Mouse (Mus musculus) stomach, embryonic 15.5 days (tissue): ENCODE results near the gene Gzme. TPM values are rescaled to one million over a fixed set of nuclear protein-coding genes. Genes with fewer than 3 reads are reported as not detected.
"Not testable (repeated sequence)": the region's sequence is repeated elsewhere in the genome, so short reads cannot be mapped to it uniquely, and the experiment has no call there.

Experiments
- ATAC-seq: fragments of 200-750 bp; cut with Nextera tagmentation; 2 replicates; pipeline ENCODE4 v1.8.0; 2017; ENCODE audit warnings: low read depth, moderate number of reproducible peaks, moderate TSS enrichment; ENCODE audit not compliant: insufficient read depth, low FRiP score
- H3K27ac ChIP-seq: fragments of 300-500 bp; sonication (generic); 2 replicates; pipeline ENCODE4 v1.5.1; 2015; ENCODE audit warnings: mild to moderate bottlenecking, inconsistent platforms
- H3K27me3 ChIP-seq: fragments of 300-500 bp; sonication (generic); replicated peaks from 2 replicates; pipeline ENCODE4 v1.6.1; 2015; ENCODE audit warnings: inconsistent platforms
- H3K36me3 ChIP-seq: fragments of 300-500 bp; sonication (generic); 2 replicates; pipeline ENCODE4 v1.6.1; 2015; ENCODE audit warnings: inconsistent platforms
- H3K4me1 ChIP-seq: fragments of 300-500 bp; sonication (generic); 2 replicates; pipeline ENCODE4 v1.6.1; 2015; ENCODE audit warnings: inconsistent platforms
- H3K4me2 ChIP-seq: fragments of 300-500 bp; sonication (generic); 2 replicates; pipeline ENCODE4 v1.6.1; 2015; ENCODE audit warnings: mild to moderate bottlenecking, inconsistent platforms
- H3K4me3 ChIP-seq: fragments of 300-500 bp; sonication (generic); replicated peaks from 2 replicates; pipeline ENCODE4 v1.5.1; 2015; ENCODE audit warnings: inconsistent platforms
- H3K9ac ChIP-seq: fragments of 300-500 bp; sonication (generic); 2 replicates; pipeline ENCODE4 v1.6.1; 2015; ENCODE audit warnings: inconsistent platforms
- H3K9me3 ChIP-seq: fragments of 300-500 bp; sonication (generic); 2 replicates; pipeline ENCODE4 v1.6.1; 2016; ENCODE audit warnings: inconsistent platforms
- WGBS: fragments of 180-500 bp; shearing (Covaris S2); methylation state at CpG from one replicate; pipeline ENCODE4 v1.1.7; 2015; 5-methylcytosine and 5-hydroxymethylcytosine counted together
- polyA plus RNA-seq: library from polyadenylated mRNA; unstranded; fragments of >200 nt; fragmentation: Nextera tagmentation; extraction: Ambion mirVana; gene quantifications from 2 replicates; pipeline ENCODE4 v1.2.1, GENCODE M21; 2015

Gene Gzme
- polyA plus RNA-seq: not detected in 2 replicates

DNA sequence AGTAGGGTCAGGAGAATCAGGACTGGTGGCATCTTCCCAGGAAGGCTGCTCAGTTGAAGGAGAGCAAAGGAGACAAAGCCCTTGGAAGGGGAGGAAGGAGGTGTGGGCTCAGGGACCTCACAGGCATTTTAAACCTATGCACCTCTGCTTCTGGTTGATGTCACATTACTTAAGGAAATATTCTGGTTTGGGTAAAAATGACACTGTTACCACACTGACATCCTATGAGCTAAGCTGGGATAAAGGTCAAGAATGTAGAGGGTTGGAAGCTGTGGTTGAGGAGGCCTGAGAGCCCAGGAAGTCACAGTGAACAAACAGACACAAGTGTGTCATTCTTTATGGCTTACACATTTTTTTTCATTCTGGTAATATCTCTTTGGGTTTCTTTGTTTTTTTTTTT lies at the start of gene Gzme:
Gzme (minus strand) TSS at position 101 of the 400 bp plus-strand sequence.
- Histone ChIP-seq H3K9ac (no peak within 1 kb of the TSS), H3K4me1 (no peaks in the 10 kb centered on the region), H3K36me3 (no peaks in the 10 kb centered on the region), H3K27me3 (no peaks in the 10 kb centered on the region), H3K4me3 (no peak within 1 kb of the TSS), H3K4me2 (no peak within 1 kb of the TSS), H3K27ac (no peak within 1 kb of the TSS), H3K9me3 (no peaks in the 10 kb centered on the region)
- ATAC-seq: no peak

DNA sequence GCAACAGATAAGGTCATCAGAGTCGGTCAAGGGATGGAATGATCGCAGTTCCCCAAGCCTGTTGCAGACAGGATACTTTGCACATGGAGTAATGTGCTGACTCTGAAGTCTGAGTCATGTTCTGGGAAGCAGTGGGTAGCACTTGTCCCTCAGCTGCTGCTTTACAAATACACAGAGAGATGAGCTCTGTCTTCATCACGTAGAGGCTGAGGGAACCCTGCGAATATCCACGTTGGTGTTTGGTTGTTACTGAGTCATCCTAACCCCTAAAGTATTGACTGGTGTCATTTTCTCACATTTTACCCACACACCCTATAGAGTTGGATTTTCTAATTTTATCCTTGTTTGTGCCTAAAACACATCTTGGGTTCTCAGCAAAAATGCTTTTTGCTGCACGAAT lies 47.6 kb upstream of the Gzme start:
- ATAC-seq: no peak
- no peaks in the 10 kb centered on the region for H3K36me3 ChIP-seq
- H3K4me1 ChIP-seq: no peaks in the 10 kb centered on the region
- H3K4me2 ChIP-seq: no peak overlapping the region
- no peak overlapping the region for H3K27ac ChIP-seq
- H3K27me3 ChIP-seq: no peaks in the 10 kb centered on the region
- no peak overlapping the region for H3K9ac ChIP-seq
- 61% methylated on average over 6 of the region's 6 CpGs for WGBS
- H3K9me3 ChIP-seq: no peaks in the 10 kb centered on the region
- H3K4me3 ChIP-seq: no peak overlapping the region

DNA sequence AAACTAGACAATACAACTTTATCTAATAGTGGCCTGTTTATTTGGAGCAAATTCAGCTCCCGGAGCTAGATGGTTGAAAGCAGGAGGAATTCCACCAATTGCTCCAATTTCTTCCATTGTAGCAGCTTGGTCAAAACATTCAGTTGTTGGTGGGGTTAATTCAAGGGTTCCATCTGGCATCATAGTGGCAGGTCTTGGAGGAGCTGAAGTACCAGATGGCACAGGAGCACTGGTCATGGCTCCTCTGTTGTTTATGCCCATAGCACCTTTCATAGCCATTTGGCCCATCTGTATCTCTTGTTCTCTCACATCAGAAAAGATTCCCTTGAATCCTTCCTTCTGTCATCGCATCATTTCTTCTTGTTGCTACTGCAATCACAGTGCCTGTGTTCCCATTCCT lies 41.7 kb upstream of the Gzme start:
- H3K36me3 ChIP-seq: no peaks in the 10 kb centered on the region
- no peak overlapping the region for H3K4me2 ChIP-seq
- H3K27ac ChIP-seq: no peak overlapping the region
- H3K27me3 ChIP-seq: no peaks in the 10 kb centered on the region
- H3K4me3 ChIP-seq: no peak overlapping the region
- no peak for ATAC-seq
- H3K4me1 ChIP-seq: no peaks in the 10 kb centered on the region
- H3K9me3 ChIP-seq: no peaks in the 10 kb centered on the region
- WGBS: 77% methylated on average over 2 of the region's 2 CpGs
- no peak overlapping the region for H3K9ac ChIP-seq

DNA sequence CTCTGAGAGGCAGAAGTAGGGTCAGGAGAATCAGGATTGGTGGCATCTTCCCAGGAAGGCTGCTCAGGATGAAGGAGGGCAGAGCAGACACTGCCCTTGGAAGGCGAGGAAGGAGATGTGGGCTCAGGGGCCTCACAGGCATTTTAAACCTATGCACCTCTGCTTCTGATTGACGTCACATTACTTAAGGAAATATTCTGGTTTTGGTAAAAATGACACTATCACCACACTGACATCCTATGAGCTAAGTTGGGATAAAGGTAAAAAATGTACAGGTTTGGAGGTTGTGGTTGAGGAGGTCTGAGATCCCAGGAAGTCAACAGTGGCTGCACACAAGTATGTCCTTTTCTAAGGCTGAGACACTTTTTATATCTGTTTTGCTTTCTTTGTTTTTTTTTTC lies 39.1 kb upstream of the Gzme start, which contains the start of gene Gzmg:
Gzmg (minus strand) TSS at position 101 of the 400 bp plus-strand sequence.
- H3K36me3 ChIP-seq, H3K4me1 ChIP-seq, H3K4me2 ChIP-seq, H3K27me3 ChIP-seq, H3K4me3 ChIP-seq, H3K9ac ChIP-seq, H3K9me3 ChIP-seq, ATAC-seq, H3K27ac ChIP-seq: not testable (repeated sequence)
- 84% methylated on average over 2 of the region's 2 CpGs for WGBS

DNA sequence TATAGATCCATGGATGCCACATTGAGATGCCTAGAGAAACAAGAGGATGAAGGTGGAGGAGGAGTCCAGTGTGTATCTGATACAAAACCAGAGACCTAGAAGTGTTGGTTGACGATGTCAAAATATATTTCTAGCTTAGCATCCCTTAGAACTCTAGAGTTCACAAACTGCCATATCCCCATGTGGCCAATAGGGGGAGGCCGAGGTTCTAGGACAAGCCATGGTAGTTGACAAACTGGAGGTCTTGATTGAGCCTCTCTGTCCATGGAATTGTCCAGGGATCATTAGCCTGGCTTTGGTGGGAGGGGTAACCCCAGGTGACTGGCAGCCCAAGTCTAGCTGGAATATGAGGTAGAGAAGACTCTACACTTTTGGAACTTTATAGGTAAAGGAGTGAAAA lies 34.9 kb upstream of the Gzme start:
- H3K36me3 ChIP-seq: no peaks in the 10 kb centered on the region
- ATAC-seq: no peak
- no peaks in the 10 kb centered on the region for H3K27me3 ChIP-seq

DNA sequence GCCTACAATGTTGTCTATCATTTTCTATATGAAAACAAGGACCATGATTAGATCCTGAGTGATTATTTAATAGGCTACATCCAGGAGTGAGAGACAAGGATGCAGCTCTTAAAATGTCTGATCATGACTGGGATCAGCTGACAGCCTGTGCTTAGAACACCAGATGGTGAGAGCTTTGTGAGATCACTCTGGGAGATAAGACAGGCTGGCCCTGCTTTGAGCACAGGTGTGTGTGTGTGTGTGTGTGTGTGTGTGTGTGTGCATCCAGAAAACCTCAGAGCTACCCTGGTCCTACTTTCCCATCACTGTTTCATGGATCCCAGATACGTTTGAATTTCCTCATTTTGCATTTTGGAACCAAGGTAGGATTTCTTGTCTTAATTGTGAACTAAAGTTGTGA lies 13.2 kb upstream of the Gzme start:
- 62% methylated on average over 1 of the region's 1 CpGs for WGBS
- not testable (repeated sequence) for ATAC-seq, H3K4me3 ChIP-seq, H3K9ac ChIP-seq, H3K9me3 ChIP-seq, H3K36me3 ChIP-seq, H3K27ac ChIP-seq, H3K4me1 ChIP-seq, H3K4me2 ChIP-seq, H3K27me3 ChIP-seq

More for the DNA sequence above, 34.9 kb upstream of the Gzme start:
- H3K9ac ChIP-seq: no peak overlapping the region
- WGBS: 53% methylated on average over 2 of the region's 2 CpGs
- no peak overlapping the region for H3K4me2 ChIP-seq
- H3K27ac ChIP-seq: no peak overlapping the region
- no peaks in the 10 kb centered on the region for H3K4me1 ChIP-seq
- no peak overlapping the region for H3K4me3 ChIP-seq
- no peaks in the 10 kb centered on the region for H3K9me3 ChIP-seq

DNA sequence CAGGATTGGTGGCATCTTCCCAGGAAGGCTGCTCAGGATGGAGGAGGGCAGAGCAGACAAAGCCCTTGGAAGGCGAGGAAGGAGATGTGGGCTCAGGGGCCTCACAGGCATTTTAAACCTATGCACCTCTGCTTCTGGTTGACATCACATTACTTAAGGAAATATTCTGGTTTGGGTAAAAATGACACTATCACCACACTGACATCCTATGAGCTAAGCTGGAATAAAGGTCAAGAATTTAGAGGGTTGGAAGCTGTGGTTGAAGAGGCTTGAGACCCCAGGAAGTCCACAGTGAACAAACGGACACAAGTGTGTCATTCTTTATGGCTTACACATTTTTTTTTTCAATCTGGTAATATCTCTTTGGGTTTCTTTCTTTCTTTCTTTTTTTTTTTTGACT lies 12.1 kb upstream of the Gzme start, which contains the start of gene Gzmd:
Gzmd (minus strand) TSS at position 101 of the 400 bp plus-strand sequence.
- H3K9ac ChIP-seq, H3K9me3 ChIP-seq, H3K36me3 ChIP-seq, H3K4me2 ChIP-seq, H3K4me1 ChIP-seq, H3K4me3 ChIP-seq, H3K27ac ChIP-seq, H3K27me3 ChIP-seq, ATAC-seq: not testable (repeated sequence)
- WGBS: 79% methylated on average over 2 of the region's 2 CpGs

DNA sequence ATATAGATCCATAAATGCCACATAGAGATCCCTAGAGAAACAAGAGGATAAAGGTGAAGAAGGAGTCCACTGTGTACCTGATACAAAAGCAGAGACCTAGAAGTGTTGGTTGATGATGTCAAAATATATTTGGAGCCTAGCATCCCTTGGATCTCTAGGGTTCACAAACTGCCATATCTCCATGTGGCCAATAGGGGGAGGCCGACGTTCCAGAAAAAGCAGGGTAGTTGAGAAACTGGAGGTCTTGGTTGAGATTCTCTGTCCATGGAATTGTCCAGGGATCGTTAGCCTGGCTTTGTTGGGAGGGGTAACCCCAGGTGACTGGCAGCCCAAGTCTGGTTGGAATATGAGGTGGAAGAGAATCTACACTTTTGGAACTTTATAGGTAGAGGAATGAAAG lies 7.9 kb upstream of the Gzme start:
- H3K9me3 ChIP-seq: no peaks in the 10 kb centered on the region
- H3K4me2 ChIP-seq: no peak overlapping the region
- H3K4me1 ChIP-seq: no peaks in the 10 kb centered on the region
- ATAC-seq: no peak
- no peak overlapping the region for H3K9ac ChIP-seq
- no peak overlapping the region for H3K27ac ChIP-seq
- H3K36me3 ChIP-seq: no peaks in the 10 kb centered on the region
- H3K27me3 ChIP-seq: no peaks in the 10 kb centered on the region
- 41% methylated on average over 3 of the region's 3 CpGs for WGBS
- H3K4me3 ChIP-seq: no peak overlapping the region

DNA sequence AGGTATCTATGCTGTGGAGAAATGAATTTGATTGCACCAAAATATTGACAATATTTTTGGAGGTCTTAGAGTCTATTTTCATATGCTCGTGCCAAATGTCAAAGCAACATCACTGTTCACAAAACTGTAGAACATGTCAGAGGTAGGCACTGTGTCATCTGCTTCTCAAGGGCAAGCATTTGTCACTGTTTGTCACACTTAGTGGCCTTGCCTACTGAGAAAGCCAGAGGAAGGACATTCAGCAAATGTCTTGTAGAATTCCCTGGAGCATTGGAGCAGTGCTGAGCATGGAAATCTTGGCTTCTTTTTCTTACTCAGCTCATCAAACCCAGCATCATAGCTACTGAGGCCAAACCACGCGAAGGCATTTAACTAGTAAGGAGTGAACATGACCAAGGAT lies 3.1 kb upstream of the Gzme start:
- no peak for ATAC-seq

DNA sequence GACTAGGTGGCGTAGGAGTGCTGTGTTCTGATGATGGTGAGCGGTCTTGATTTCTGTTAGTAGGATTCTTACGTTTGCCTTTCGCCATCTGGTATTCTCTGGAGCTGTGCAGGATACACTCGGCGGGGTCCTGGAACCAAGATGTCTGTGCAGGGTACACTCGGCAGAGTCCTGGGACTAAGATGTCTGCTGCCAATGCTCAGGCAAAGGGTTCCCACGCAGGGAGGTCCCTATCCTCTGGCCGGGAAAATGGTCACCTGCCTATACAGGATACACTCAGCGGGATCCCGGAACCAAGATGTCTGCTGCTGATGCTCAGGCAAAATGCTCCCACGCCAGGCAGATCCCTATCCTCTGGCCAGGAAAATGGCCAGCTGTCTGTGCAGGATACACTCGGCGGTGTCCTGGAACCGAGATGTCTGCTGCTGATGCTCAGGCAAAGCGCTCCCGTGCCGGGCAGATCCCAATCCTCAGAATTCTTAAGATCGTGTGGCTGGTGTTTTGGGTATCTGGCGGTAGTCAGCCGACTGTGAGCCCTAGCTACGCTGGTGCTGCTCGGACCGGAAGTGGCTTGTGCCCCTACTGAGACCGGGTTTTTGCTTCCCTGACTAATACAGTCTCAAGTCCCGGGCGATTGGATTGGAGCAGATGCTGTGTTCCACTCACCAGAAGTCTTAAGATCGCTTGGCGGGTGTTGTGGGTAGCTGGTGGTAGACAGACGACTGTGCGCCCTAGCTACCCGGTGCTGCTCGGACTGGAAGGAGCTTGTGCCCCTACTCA lies 4.7 kb downstream of the Gzme start:
- not testable (repeated sequence) for H3K9ac ChIP-seq, H3K9me3 ChIP-seq, H3K4me2 ChIP-seq, H3K27ac ChIP-seq, H3K4me3 ChIP-seq, H3K27me3 ChIP-seq, H3K36me3 ChIP-seq, ATAC-seq, H3K4me1 ChIP-seq
- 87% methylated on average over 33 of the region's 33 CpGs for WGBS

More for the DNA sequence above, 3.1 kb upstream of the Gzme start:
- H3K9me3 ChIP-seq: no peaks in the 10 kb centered on the region
- no peak overlapping the region for H3K9ac ChIP-seq
- H3K4me1 ChIP-seq: no peaks in the 10 kb centered on the region
- H3K27me3 ChIP-seq: no peaks in the 10 kb centered on the region
- H3K36me3 ChIP-seq: no peaks in the 10 kb centered on the region
- H3K27ac ChIP-seq: no peak overlapping the region
- H3K4me2 ChIP-seq: no peak overlapping the region
- no peak overlapping the region for H3K4me3 ChIP-seq
- WGBS: 79% methylated on average over 3 of the region's 3 CpGs

DNA sequence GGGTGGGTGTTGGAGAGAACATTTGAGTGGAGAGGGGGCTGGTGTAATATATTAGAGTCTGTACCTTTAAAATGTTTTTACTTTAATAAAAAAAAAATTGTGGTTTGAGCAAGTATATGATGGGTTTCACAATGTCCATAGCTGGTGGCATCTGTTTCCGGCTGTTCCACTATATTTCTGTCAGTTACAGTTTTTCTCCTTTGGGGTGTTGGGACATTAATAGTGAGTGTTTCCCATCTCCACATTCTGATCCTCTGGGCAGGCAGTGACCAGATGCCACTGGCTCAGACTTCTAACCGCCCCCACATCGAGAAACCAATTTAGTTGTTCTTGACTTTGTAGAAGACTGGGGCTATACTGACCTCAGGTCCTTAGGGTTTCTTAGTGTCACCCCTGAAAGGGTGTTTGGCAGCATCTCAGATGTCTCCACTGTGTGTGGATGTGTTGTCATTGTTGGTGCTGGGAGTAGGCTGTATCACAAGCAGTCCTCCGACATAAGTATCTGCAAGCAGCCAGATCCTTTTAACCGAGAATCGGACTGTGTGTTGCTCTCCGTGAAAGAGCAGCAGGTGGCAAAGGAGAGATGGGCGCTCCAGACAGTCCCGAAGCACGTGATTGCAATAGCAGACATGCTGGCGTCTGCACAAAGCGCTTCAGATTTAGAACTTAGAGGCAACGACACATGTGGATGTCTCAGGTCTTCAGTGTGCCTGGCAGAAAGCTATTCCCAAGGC lies 14.8 kb downstream of the Gzme start:
- H3K4me3 ChIP-seq: no peak overlapping the region
- no peaks in the 10 kb centered on the region for H3K36me3 ChIP-seq
- 80% methylated on average over 13 of the region's 13 CpGs for WGBS
- no peak for ATAC-seq
- no peak overlapping the region for H3K4me2 ChIP-seq
- no peaks in the 10 kb centered on the region for H3K27me3 ChIP-seq
- H3K9ac ChIP-seq: no peak overlapping the region
- no peaks in the 10 kb centered on the region for H3K9me3 ChIP-seq
- no peak overlapping the region for H3K27ac ChIP-seq
- peaks cover 2% of the 10 kb centered on the region; the same call in 1 of the 2 replicates for H3K4me1 ChIP-seq

DNA sequence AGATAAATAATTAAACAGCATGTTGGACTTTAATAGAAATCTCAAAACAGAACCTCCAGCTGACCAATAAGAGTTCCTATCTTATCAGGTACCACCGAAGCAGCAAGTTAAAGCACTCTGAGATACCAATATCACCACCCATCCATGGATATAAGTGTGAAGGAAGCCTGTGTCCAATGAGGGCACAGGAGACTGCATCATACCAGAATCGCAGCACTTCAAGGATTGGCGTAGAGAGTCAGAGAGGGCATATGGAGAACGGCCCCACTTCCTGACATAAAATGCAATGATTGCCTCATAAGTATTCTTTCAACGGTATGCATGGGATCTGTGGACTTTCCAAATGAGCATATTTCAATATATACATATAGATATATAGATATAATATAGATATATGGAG lies 15.4 kb downstream of the Gzme start:
- ATAC-seq: no peak
- Histone ChIP-seq H3K4me3 (no peak overlapping the region), H3K36me3 (no peaks in the 10 kb centered on the region), H3K4me2 (no peak overlapping the region), H3K9ac (no peak overlapping the region), H3K9me3 (no peaks in the 10 kb centered on the region), H3K27ac (no peak overlapping the region), H3K4me1 (peaks cover 2% of the 10 kb centered on the region; the same call in 1 of the 2 replicates), H3K27me3 (no peaks in the 10 kb centered on the region)
- 81% methylated on average over 5 of the region's 5 CpGs for WGBS
